Mouse (Mus musculus) erythroblast, adult 5-6 weeks (primary cell): ENCODE measurements around the gene Vmn1r12. TPM values are rescaled to one million over a fixed set of nuclear protein-coding genes. Genes with fewer than 3 reads are reported as not detected.
"Not testable (repeated sequence)": the region's sequence is repeated elsewhere in the genome, so short reads cannot be mapped to it uniquely, and the experiment has no call there.

Source experiments
- ATAC-seq: replicated peaks from 2 replicates; pipeline ENCODE4 v1.8.0; 2016; ENCODE audit warnings: moderate number of reproducible peaks, mild to moderate bottlenecking, moderate TSS enrichment, inconsistent platforms; ENCODE audit not compliant: poor library complexity, low FRiP score, severe bottlenecking
- total RNA-seq, 2 experiments: library from RNA; stranded (forward) in 1 of 2; stranded (reverse) in 1 of 2; fragments of 150-400 nt in 1 of 2; fragments of 200-764, 138-1000 nt in 1 of 2; gene quantifications; 2 replicates each; pipeline versions ENCODE4 v1.2.3 to v1.2.4; 2015 to 2017; ENCODE audit warnings: low replicate concordance in 2 of 2

The Vmn1r12 gene
- not detected in 2 replicates for total RNA-seq (2015; ENCODE audit: low replicate concordance)
- total RNA-seq (2017; ENCODE audit: low replicate concordance) = not detected in 2 replicates

GRCm38 (mm10) chr6:57156619-57157018, at the start of gene Vmn1r12:
TSS of gene Vmn1r12 (plus strand) at chr6:57156919.
- no peak for ATAC-seq

- no peak for ATAC-seq
Measured at GRCm38 (mm10) chr6:57109154-57109553, 47.6 kb upstream of the Vmn1r12 start, which contains the start of gene Vmn1r10. TSS of gene Vmn1r10 (plus strand) at chr6:57109454.

GRCm38 (mm10) chr6:57133155-57133554, 23.6 kb upstream of the Vmn1r12 start, which contains the start of gene Vmn1r11:
TSS of gene Vmn1r11 (plus strand) at chr6:57133455.
- ATAC-seq = no peak

- not testable (repeated sequence) for ATAC-seq
Measured at GRCm38 (mm10) chr6:57190016-57190415, 33.3 kb downstream of the Vmn1r12 start.

- ATAC-seq = not testable (repeated sequence)
Measured at GRCm38 (mm10) chr6:57202990-57203389, 46.3 kb downstream of the Vmn1r12 start, which contains the start of gene Vmn1r13. TSS of gene Vmn1r13 (plus strand) at chr6:57203290.

Other genes with a start within 250 kb of the Vmn1r12 start
- gene Nt5c3, start 233.0 kb upstream of the Vmn1r12 start, total RNA-seq (2015; ENCODE audit: low replicate concordance) = 1,582 and 1,701 TPM in 2 replicates
- 1,564 and 2,163 TPM in 2 replicates for gene Nt5c3, start 233.0 kb upstream of the Vmn1r12 start, total RNA-seq (2017; ENCODE audit: low replicate concordance)
- gene Vmn1r4, start 232.9 kb upstream of the Vmn1r12 start, total RNA-seq (2015; ENCODE audit: low replicate concordance) = 1.5 TPM in 1 of 2 replicates, not detected in the other
- 0.56 and 1.7 TPM in 2 replicates for gene Vmn1r4, start 232.9 kb upstream of the Vmn1r12 start, total RNA-seq (2017; ENCODE audit: low replicate concordance)
- gene Vmn1r5, start 186.6 kb upstream of the Vmn1r12 start, total RNA-seq (2015; ENCODE audit: low replicate concordance) = 0.77 TPM in 1 of 2 replicates, not detected in the other
- not detected in 2 replicates for gene Vmn1r5, start 186.6 kb upstream of the Vmn1r12 start, total RNA-seq (2017; ENCODE audit: low replicate concordance)
- gene Vmn1r6, start 159.7 kb upstream of the Vmn1r12 start, total RNA-seq (2015; ENCODE audit: low replicate concordance) = not detected in 2 replicates
- 0.09 and 0.28 TPM in 2 replicates for gene Vmn1r6, start 159.7 kb upstream of the Vmn1r12 start, total RNA-seq (2017; ENCODE audit: low replicate concordance)
- gene Vmn1r7, start 131.6 kb upstream of the Vmn1r12 start, total RNA-seq (2015; ENCODE audit: low replicate concordance) = not detected in 2 replicates
- gene Vmn1r7, start 131.6 kb upstream of the Vmn1r12 start, total RNA-seq (2017; ENCODE audit: low replicate concordance) = not detected in 2 replicates
- gene Vmn1r8, start 124.6 kb upstream of the Vmn1r12 start, total RNA-seq (2015; ENCODE audit: low replicate concordance) = not detected in 2 replicates
- not detected in 2 replicates for gene Vmn1r8, start 124.6 kb upstream of the Vmn1r12 start, total RNA-seq (2017; ENCODE audit: low replicate concordance)
- not detected in 2 replicates for gene Vmn1r9, start 90.1 kb upstream of the Vmn1r12 start, total RNA-seq (2015; ENCODE audit: low replicate concordance)
- gene Vmn1r9, start 90.1 kb upstream of the Vmn1r12 start, total RNA-seq (2017; ENCODE audit: low replicate concordance) = 0.14 TPM in 1 of 2 replicates, not detected in the other
- not detected in 2 replicates for gene Vmn1r10, start 47.5 kb upstream of the Vmn1r12 start, total RNA-seq (2015; ENCODE audit: low replicate concordance)
- gene Vmn1r10, start 47.5 kb upstream of the Vmn1r12 start, total RNA-seq (2017; ENCODE audit: low replicate concordance) = not detected in 2 replicates
- gene Vmn1r11, start 23.5 kb upstream of the Vmn1r12 start, total RNA-seq (2015; ENCODE audit: low replicate concordance) = not detected in 2 replicates
- not detected in 2 replicates for gene Vmn1r11, start 23.5 kb upstream of the Vmn1r12 start, total RNA-seq (2017; ENCODE audit: low replicate concordance)
- not detected in 2 replicates for gene Vmn1r13, start 46.4 kb downstream of the Vmn1r12 start, total RNA-seq (2015; ENCODE audit: low replicate concordance)
- 0.17 TPM in 1 of 2 replicates, not detected in the other for gene Vmn1r13, start 46.4 kb downstream of the Vmn1r12 start, total RNA-seq (2017; ENCODE audit: low replicate concordance)
- not detected in 2 replicates for gene Vmn1r14, start 74.8 kb downstream of the Vmn1r12 start, total RNA-seq (2015; ENCODE audit: low replicate concordance)
- not detected in 2 replicates for gene Vmn1r14, start 74.8 kb downstream of the Vmn1r12 start, total RNA-seq (2017; ENCODE audit: low replicate concordance)
- gene Vmn1r15, start 101.0 kb downstream of the Vmn1r12 start, total RNA-seq (2015; ENCODE audit: low replicate concordance) = not detected in 2 replicates
- gene Vmn1r15, start 101.0 kb downstream of the Vmn1r12 start, total RNA-seq (2017; ENCODE audit: low replicate concordance) = not detected in 2 replicates
- gene Vmn1r16, start 172.6 kb downstream of the Vmn1r12 start, total RNA-seq (2015; ENCODE audit: low replicate concordance) = 0.19 TPM in 1 of 2 replicates, not detected in the other
- gene Vmn1r16, start 172.6 kb downstream of the Vmn1r12 start, total RNA-seq (2017; ENCODE audit: low replicate concordance) = 0.84 TPM in 1 of 2 replicates, not detected in the other
- not detected in 2 replicates for gene Vmn1r17, start 206.8 kb downstream of the Vmn1r12 start, total RNA-seq (2015; ENCODE audit: low replicate concordance)
- gene Vmn1r17, start 206.8 kb downstream of the Vmn1r12 start, total RNA-seq (2017; ENCODE audit: low replicate concordance) = not detected in 2 replicates
- not detected in 2 replicates for gene Vmn1r18, start 238.9 kb downstream of the Vmn1r12 start, total RNA-seq (2015; ENCODE audit: low replicate concordance)
- 0.56 TPM in 1 of 2 replicates, not detected in the other for gene Vmn1r18, start 238.9 kb downstream of the Vmn1r12 start, total RNA-seq (2017; ENCODE audit: low replicate concordance)
- gene Vmn1r19, start 246.9 kb downstream of the Vmn1r12 start, total RNA-seq (2015; ENCODE audit: low replicate concordance) = not detected in 2 replicates
- not detected in 2 replicates for gene Vmn1r19, start 246.9 kb downstream of the Vmn1r12 start, total RNA-seq (2017; ENCODE audit: low replicate concordance)